Mouse (Mus musculus): ENCODE measurements around the gene Stpg1. TPM values are rescaled to one million over a fixed set of nuclear protein-coding genes. Genes with fewer than 3 reads are reported as not detected.
A peak's percentile ranks its signal among the peaks of the same experiment; 100 is the strongest.

The Stpg1 gene
- polyA plus RNA-seq, 1 experiment from 2014 or later = 0.23 TPM

DNA sequence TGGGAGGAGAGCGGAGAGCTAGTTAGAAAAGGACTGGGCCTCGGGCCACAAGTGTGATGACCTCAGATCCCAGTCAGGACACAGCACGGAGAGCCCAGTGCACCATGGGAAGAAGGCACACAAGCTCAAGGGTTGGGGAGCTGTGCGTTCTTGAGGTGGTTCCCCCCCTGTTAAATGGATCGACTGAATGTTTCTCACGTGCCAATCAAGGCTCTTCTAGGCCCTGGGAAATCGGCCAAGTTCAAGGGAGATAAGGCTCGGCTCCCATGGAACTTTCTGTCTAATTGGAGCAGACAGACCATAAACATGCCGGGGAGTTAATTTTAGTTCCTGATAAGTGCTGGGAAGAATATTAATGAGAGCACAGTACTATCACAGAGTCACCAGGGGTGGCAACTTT lies 70.8 kb downstream of the Stpg1 start:
- Histone ChIP-seq H3K27ac (no peak overlapping the region), H3K9ac (no peak overlapping the region), H3K9me3 (0 out of 2 replicates have a peak, but pooled peaks cover 2% of the 10 kb centered on the region), H3K4me2 (replicated peaks) (no peak overlapping the region), H3K4me3 (no peak overlapping the region), H3K4me1 (peaks cover 37% of the 10 kb centered on the region), H3K27me3 (peaks cover 14% of the 10 kb centered on the region), H3K36me3 (no peaks in the 10 kb centered on the region)
- 62% methylated on average over 9 of the region's 9 CpGs for WGBS
- ATAC-seq (ENCODE audit: insufficient number of reproducible peaks, insufficient read depth, low FRiP score, low TSS enrichment) = no peak

DNA sequence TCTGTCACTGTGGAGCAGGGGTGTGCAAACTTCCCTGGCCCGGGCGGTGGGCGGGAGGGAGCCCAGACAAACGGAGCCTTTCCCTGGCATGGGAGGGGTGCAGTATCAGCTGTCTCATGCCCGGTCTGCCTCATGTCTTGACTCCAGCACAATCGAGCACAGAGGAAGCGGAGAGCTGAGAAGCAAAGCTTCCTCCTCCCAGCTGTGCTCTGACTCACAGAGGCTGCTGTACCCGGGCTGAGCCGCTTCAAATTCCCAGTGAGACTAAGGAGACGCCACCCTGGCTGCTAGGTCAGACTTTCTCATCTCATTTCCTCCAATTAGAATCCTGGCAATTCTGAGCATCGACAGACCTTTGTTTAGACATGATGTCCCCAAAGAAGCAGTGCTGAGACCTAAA lies 72.5 kb downstream of the Stpg1 start:
- no peaks in the 10 kb centered on the region for H3K9me3 ChIP-seq
- H3K27ac ChIP-seq = no peak overlapping the region
- H3K4me1 ChIP-seq = peaks cover 53% of the 10 kb centered on the region
- ATAC-seq (ENCODE audit: insufficient number of reproducible peaks, insufficient read depth, low FRiP score, low TSS enrichment) = no peak
- H3K9ac ChIP-seq = no peak overlapping the region
- WGBS = 35% methylated on average over 11 of the region's 11 CpGs
- no peaks in the 10 kb centered on the region for H3K36me3 ChIP-seq
- peaks cover 31% of the 10 kb centered on the region for H3K27me3 ChIP-seq
- H3K4me2 ChIP-seq (replicated peaks) = no peak overlapping the region
- no peak overlapping the region for H3K4me3 ChIP-seq

DNA sequence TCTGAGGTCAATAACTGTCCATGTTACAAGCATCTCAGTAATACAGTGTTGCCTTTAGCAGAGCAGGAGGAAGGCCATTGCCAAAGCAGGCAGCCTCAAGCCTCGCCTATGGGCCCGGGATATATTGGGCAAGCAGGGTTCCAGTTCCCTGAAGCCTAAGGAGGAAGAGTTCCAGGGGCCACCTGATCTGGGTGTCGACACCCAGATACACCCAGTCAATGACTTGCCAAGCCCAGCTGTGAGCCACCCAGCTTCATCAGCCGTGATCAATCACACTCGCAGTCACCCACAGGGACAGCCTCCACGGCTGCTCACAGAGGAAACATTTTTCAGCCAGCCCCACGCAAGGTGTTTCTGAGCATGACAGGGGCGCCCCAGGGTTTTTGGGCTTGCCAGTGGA lies 72.9 kb downstream of the Stpg1 start:
- no peak for ATAC-seq (ENCODE audit: insufficient number of reproducible peaks, insufficient read depth, low FRiP score, low TSS enrichment)
- 71% methylated on average over 8 of the region's 8 CpGs for WGBS
- Histone ChIP-seq H3K4me1 (peaks cover 57% of the 10 kb centered on the region), H3K27me3 (peaks cover 35% of the 10 kb centered on the region), H3K4me3 (no peak overlapping the region), H3K9me3 (no peaks in the 10 kb centered on the region), H3K27ac (no peak overlapping the region), H3K9ac (no peak overlapping the region), H3K36me3 (no peaks in the 10 kb centered on the region), H3K4me2 (replicated peaks) (no peak overlapping the region)

DNA sequence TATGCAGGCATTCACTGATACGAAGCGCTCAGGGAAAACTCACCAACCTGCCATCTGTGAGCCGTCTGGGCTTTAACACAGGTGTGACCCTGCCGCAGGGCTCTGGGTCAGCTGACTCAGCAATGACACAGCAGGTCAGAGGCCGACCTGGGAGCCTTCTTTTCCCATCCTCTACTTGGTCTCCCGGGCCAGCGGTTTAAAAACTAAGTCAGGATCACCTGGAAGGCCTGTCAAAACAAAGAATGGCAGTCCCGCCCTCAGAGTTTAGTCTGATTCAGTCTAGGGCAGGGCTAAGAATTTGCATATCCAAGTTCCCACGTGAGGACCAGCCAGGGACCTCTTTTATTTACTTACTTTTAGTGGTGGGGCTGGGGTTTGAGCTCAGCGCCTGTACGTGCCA lies 74.6 kb downstream of the Stpg1 start:
- Histone ChIP-seq H3K4me2 (replicated peaks) (peak overlapping the region; percentile 48), H3K27me3 (peaks cover 52% of the 10 kb centered on the region), H3K4me3 (no peak overlapping the region), H3K27ac (no peak overlapping the region), H3K9me3 (no peaks in the 10 kb centered on the region), H3K9ac (no peak overlapping the region), H3K36me3 (no peaks in the 10 kb centered on the region), H3K4me1 (peaks cover 68% of the 10 kb centered on the region)
- WGBS = 6% methylated on average over 11 of the region's 11 CpGs
- ATAC-seq (ENCODE audit: insufficient number of reproducible peaks, insufficient read depth, low FRiP score, low TSS enrichment) = no peak

DNA sequence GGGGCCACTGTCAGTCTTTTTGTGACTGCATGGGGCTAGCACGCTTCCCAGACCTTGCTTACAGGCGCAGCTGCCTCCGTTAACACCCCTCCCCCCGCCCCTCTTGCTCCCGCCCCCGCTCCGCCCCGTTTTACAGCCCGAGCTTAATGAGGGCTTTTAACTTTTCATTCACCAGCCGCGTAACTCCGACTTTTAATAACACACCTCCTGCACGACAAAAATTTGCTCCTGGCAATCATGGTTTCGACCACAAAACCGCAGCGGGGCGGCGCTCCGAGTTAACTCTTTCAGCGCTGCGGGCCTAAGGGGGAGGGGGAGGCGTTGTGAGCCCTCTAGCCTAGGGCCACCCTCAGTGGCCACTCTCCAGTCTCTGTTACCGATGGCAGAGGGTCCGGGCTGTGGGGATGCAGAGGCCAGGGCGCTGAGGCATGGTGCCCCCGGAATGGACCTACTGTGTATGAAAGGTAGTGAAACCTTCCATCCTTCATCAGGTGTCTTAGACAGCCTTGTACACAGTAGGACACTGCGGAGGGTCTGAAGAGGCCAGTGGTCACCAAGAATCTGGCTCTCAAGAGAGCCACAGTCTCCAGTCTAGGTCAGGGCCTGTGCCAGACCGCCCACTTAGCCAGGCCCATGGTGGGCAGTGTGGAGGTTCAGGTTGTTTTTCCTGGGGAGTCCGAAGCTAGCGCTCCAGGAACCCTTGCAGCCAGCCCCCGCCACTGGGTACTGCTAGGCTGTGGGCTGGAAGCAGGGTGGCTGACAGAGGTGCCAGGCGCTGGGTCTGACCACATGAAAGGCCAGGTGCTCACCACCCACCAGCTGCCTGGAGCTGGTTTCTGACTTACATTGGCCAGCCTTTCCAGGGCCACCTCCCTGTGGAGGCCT lies 75.8 kb downstream of the Stpg1 start:
- peak; percentile 41 for ATAC-seq (ENCODE audit: insufficient number of reproducible peaks, insufficient read depth, low FRiP score, low TSS enrichment)
- Histone ChIP-seq H3K4me3 (peak overlapping the region; percentile 28), H3K9ac (no peak overlapping the region; the same call in 1 of the 2 replicates), H3K4me1 (peaks cover 66% of the 10 kb centered on the region), H3K4me2 (replicated peaks) (peak overlapping the region; percentile 48), H3K9me3 (no peaks in the 10 kb centered on the region), H3K36me3 (no peaks in the 10 kb centered on the region), H3K27me3 (peaks cover 60% of the 10 kb centered on the region), H3K27ac (no peak overlapping the region)
- 8% methylated on average over 32 of the region's 32 CpGs for WGBS

DNA sequence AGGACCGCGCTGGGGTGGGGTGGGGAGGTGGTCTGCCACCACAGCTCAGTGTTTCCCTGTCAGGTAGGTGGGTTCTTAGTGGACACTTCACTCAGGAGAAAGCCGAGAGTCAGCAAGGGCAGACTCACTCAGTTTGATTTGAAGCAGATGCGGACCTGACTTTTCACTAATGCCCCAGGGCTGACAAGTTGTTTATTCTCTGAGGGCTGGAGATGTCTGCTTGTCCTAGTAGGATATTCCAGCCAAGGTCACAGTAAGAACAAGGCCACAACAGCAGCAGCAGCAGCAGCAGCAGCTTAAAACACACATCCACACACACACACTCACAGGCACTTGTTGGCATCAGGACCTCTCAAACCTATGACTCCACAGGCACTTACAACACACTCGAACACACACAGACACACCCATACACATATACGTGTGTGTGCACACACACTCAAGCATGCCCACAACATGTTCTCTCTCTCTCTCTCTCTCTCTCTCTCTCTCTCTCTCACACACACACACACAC lies 76.5 kb downstream of the Stpg1 start:
- H3K27ac ChIP-seq = peak overlapping the region; percentile 23; the same call in 1 of the 2 replicates
- no peaks in the 10 kb centered on the region for H3K9me3 ChIP-seq
- peaks cover 60% of the 10 kb centered on the region for H3K27me3 ChIP-seq
- 25% methylated on average over 6 of the region's 6 CpGs for WGBS
- no peak overlapping the region for H3K9ac ChIP-seq
- H3K4me1 ChIP-seq = peaks cover 62% of the 10 kb centered on the region
- H3K4me3 ChIP-seq = no peak overlapping the region
- ATAC-seq (ENCODE audit: insufficient number of reproducible peaks, insufficient read depth, low FRiP score, low TSS enrichment) = no peak; the same call in 1 of the 2 replicates
- no peaks in the 10 kb centered on the region for H3K36me3 ChIP-seq
- H3K4me2 ChIP-seq (replicated peaks) = peak overlapping the region; percentile 48; the same call in 1 of the 2 replicates

DNA sequence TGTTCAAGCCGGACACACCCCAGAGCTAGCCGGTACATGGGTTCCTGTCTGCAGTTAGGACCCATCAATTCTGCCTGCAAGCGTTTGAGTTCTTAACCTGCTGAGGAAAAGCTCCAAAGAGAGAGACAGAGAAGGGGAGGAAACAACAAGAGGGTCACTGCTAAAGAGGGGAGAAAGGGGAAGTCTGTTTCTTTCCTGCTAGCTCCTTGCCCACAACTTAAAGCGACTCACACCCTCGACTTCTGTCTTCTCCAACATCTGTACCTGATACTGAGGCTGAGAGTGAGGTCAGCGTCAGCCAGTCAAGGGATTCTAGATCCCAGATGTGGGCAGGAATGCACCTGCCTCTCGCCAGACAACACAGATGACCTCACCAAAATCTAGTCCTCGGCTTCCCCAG lies 77.7 kb downstream of the Stpg1 start:
- 16% methylated on average over 8 of the region's 8 CpGs for WGBS
- H3K9me3 ChIP-seq = no peaks in the 10 kb centered on the region
- no peak overlapping the region; the same call in 1 of the 2 replicates for H3K4me2 ChIP-seq (replicated peaks)
- no peak for ATAC-seq (ENCODE audit: insufficient number of reproducible peaks, insufficient read depth, low FRiP score, low TSS enrichment)
- peaks cover 57% of the 10 kb centered on the region for H3K4me1 ChIP-seq
- no peaks in the 10 kb centered on the region for H3K36me3 ChIP-seq
- peaks cover 60% of the 10 kb centered on the region for H3K27me3 ChIP-seq
- no peak overlapping the region for H3K9ac ChIP-seq
- no peak overlapping the region for H3K27ac ChIP-seq
- H3K4me3 ChIP-seq = 0 out of 2 replicates have a peak overlapping the region, but pooled peaks have one; percentile 1

DNA sequence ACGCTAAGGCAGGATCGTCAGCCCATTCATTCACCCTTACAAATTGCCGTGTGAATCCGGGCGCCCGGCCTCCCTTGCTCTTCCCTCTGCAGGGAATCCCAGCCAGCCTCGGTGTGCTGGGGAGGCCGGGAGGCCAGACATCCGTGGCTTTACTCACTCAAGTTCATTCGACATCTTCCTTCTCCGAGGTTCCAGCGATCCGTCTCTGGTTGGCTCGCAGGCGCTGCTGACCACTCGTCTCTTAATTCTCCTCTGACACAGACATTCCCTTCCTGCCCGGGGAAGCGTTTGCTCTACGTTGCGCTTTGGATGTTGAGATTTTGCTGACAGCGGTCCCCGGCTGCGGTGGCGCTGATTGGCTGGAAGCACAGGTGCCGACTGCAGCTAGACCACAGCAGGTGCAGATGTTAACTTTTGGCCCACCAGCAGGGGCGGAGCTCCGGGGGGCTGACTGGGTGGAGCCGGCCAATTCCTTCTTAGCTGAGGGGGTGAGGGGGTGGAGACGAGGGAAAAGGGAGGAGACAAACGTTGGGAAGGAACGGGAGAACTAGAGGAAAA lies 78.7 kb downstream of the Stpg1 start, which contains the start of gene Grhl3:
Grhl3 (minus strand) TSS at position 380 of the 558 bp plus-strand sequence.
- no peak within 1 kb of the TSS for H3K9ac ChIP-seq
- H3K9me3 ChIP-seq = no peaks in the 10 kb centered on the region
- H3K4me2 ChIP-seq (replicated peaks) = peak within 1 kb of the TSS; percentile 44
- ATAC-seq (ENCODE audit: insufficient number of reproducible peaks, insufficient read depth, low FRiP score, low TSS enrichment) = no peak
- under 1% methylated on average over 31 of the region's 31 CpGs for WGBS
- H3K4me1 ChIP-seq = peaks cover 46% of the 10 kb centered on the region
- peaks cover 57% of the 10 kb centered on the region for H3K27me3 ChIP-seq
- H3K36me3 ChIP-seq = no peaks in the 10 kb centered on the region
- H3K27ac ChIP-seq = no peak within 1 kb of the TSS
- H3K4me3 ChIP-seq = peak within 1 kb of the TSS; percentile 23

DNA sequence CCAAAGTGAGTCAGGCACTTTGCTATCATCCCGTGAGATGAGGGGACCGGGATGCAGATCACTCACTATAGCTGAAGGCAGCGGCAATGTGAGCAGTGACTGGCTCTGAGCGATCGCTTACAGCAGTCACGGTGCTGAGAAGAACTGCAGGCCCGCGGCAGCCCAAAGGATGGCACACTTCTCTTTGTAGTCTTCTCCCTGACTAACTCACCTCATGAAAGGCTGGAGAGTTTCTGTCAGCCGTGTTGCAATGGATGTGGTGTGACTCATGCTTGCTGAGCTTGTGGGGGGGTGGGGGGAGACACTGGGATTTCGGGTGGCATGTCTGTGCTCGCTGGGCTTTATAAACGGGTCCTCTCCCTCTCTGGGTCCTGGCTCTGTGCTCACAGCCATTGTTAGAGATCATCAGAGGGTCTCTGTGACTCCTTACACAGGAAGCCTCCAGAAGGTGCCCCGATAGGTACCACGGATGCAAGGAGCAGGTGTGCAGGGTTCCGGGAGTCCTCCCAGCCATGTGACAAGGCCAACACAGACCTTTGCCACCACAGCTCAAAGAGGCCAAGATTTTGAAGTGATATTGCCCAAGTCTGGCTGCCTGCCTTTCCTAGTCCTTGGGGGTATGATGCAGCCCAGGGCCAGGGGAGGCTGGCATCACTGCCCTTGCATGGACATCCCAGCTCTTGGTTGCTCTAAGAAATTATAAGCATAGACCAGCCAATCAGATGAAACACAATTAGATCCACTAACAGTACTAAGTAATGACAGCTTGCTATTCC lies 81.0 kb downstream of the Stpg1 start:
- no peak overlapping the region for H3K27ac ChIP-seq
- peaks cover 30% of the 10 kb centered on the region for H3K4me1 ChIP-seq

DNA sequence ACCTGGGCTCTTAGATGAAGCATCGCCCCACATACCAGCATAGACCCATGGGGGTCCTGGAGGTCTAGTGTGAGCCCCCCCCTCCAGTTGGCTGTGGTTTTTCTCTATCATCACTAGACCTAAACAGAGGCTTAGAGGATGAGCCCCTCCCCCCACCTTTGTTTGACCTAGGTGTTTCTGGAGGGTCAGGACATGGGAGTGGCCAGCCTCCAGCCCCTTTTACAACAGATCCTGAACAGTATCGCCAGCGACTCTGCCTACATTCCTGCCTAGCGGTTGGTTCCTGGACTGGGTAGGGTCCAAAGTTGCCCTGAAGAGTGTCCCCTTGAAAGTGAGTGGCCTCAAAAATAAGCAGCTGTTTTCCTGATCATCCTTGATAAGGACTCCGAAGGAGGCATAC lies 83.9 kb downstream of the Stpg1 start:
- Histone ChIP-seq H3K27me3 (peaks cover 16% of the 10 kb centered on the region), H3K36me3 (no peaks in the 10 kb centered on the region), H3K4me1 (peaks cover 12% of the 10 kb centered on the region; the same call in 1 of the 2 replicates), H3K4me2 (replicated peaks) (no peak overlapping the region), H3K9ac (no peak overlapping the region), H3K27ac (no peak overlapping the region), H3K9me3 (no peaks in the 10 kb centered on the region), H3K4me3 (no peak overlapping the region)
- ATAC-seq (ENCODE audit: insufficient number of reproducible peaks, insufficient read depth, low FRiP score, low TSS enrichment) = no peak
- 88% methylated on average over 5 of the region's 5 CpGs for WGBS

More for the DNA sequence above, 81.0 kb downstream of the Stpg1 start:
- WGBS = 63% methylated on average over 15 of the region's 15 CpGs
- no peak overlapping the region for H3K9ac ChIP-seq
- H3K4me2 ChIP-seq (replicated peaks) = no peak overlapping the region
- ATAC-seq (ENCODE audit: insufficient number of reproducible peaks, insufficient read depth, low FRiP score, low TSS enrichment) = no peak
- H3K27me3 ChIP-seq = peaks cover 44% of the 10 kb centered on the region
- H3K36me3 ChIP-seq = no peaks in the 10 kb centered on the region
- no peak overlapping the region for H3K4me3 ChIP-seq
- no peaks in the 10 kb centered on the region for H3K9me3 ChIP-seq

DNA sequence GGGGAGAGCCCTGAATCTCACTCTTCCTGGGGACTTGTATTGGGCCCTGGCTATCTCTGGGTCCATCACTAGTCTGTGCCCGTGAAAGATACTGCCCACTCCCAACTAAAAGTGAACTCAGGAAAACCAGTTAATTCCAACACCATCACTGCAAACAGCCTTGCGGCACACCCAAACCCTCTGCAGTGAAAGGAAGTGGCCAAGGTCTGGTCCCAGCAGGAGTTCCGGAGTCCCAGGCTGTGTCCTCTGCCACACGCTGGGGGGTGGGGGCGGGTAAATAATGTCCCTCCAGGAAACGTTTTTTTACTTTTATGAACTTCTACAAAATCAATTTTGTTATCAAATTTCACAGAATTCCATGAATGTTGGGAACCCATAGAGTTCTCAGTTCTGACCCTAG lies 85.1 kb downstream of the Stpg1 start:
- Histone ChIP-seq H3K4me1 (peaks cover 10% of the 10 kb centered on the region; the same call in 1 of the 2 replicates), H3K9me3 (no peaks in the 10 kb centered on the region), H3K4me2 (replicated peaks) (no peak overlapping the region), H3K27ac (no peak overlapping the region), H3K36me3 (no peaks in the 10 kb centered on the region), H3K9ac (no peak overlapping the region), H3K4me3 (no peak overlapping the region), H3K27me3 (peaks cover 4% of the 10 kb centered on the region)
- ATAC-seq (ENCODE audit: insufficient number of reproducible peaks, insufficient read depth, low FRiP score, low TSS enrichment) = no peak
- 52% methylated on average over 6 of the region's 6 CpGs for WGBS
